Mouse (Mus musculus): ENCODE measurements around the gene Mest. TPM values are rescaled to one million over a fixed set of nuclear protein-coding genes. Genes with fewer than 3 reads are reported as not detected.

The Mest gene
- polyA plus RNA-seq, 1 experiment from 2014 or later = 2,705 TPM

DNA sequence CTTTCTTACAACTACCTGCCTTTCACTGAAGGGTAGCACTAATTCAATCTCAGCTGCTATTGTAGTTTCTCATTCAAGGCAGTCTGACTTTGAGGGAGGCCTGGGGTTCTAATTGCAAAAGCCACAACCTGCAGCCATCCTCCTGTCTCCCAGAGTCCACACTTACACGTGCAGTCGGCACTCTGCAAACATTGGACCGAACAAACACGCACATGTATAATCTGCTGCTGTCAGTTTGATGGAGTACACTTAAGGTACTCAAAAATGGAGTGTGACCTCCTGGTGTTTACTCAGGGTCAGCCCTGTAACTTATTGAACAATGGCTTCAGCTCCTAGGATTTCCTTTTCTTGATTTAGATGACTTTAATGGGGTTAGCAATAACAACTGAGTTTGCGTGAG is 43.8 kb upstream of the Mest start:
- H3K27me3 ChIP-seq (ENCODE audit: control insufficient read depth, insufficient read depth, low read length) = no peaks in the 10 kb centered on the region
- H3K9ac ChIP-seq (ENCODE audit: low read length) = no peak overlapping the region
- no peaks in the 10 kb centered on the region for H3K9me3 ChIP-seq (ENCODE audit: control insufficient read depth, low read length)
- no peaks in the 10 kb centered on the region for H3K36me3 ChIP-seq (ENCODE audit: control insufficient read depth, insufficient read depth, low read length)
- no peak for ATAC-seq (ENCODE audit: insufficient number of reproducible peaks, insufficient read depth, low FRiP score, low read depth)
- no peak overlapping the region for H3K27ac ChIP-seq (replicated peaks in 1 of 2; ENCODE audit: control insufficient read depth in 1 of 2, insufficient read depth in 1 of 2, low read depth in 2 of 2, low read length in 2 of 2)
- peaks cover 12 to 19% of the 10 kb centered on the region in 2 experiments for H3K4me1 ChIP-seq (ENCODE audit: control insufficient read depth in 2 of 2, insufficient read depth in 2 of 2, low read length in 2 of 2)
- WGBS = 43% methylated on average over 5 of the region's 5 CpGs
- no peak overlapping the region for H3K4me2 ChIP-seq (ENCODE audit: low read length)
- no peak overlapping the region for H3K4me3 ChIP-seq (ENCODE audit: control insufficient read depth in 1 of 2, insufficient read depth in 1 of 2, low read depth in 1 of 2, low read length in 2 of 2)

DNA sequence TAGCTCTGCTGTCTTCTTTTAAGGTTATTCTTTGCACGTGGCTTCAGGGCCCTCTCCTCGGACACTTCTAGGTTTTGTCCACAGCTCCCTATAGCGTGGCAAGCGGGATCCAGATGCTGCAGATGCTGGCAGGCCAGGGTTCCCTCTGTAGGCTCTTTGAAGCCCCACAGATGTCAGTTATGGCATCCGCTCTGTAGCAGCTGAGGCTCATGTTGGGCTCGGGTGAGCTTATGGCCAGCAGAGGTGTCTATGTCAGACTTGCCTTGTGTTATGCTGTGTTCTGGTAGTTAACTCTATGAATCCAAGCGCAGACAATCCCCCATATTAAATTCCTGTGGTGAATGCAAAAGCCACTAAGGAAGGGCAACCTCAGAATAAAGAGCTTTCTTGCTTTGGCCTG is 42.9 kb upstream of the Mest start:
- H3K9ac ChIP-seq (ENCODE audit: low read length) = no peak overlapping the region
- 78% methylated on average over 7 of the region's 7 CpGs for WGBS
- no peak overlapping the region for H3K4me3 ChIP-seq (ENCODE audit: control insufficient read depth in 1 of 2, insufficient read depth in 1 of 2, low read depth in 1 of 2, low read length in 2 of 2)
- H3K9me3 ChIP-seq (ENCODE audit: control insufficient read depth, low read length) = no peaks in the 10 kb centered on the region
- H3K36me3 ChIP-seq (ENCODE audit: control insufficient read depth, insufficient read depth, low read length) = no peaks in the 10 kb centered on the region
- no peaks in the 10 kb centered on the region for H3K27me3 ChIP-seq (ENCODE audit: control insufficient read depth, insufficient read depth, low read length)
- no peak for ATAC-seq (ENCODE audit: insufficient number of reproducible peaks, insufficient read depth, low FRiP score, low read depth)
- no peak overlapping the region for H3K27ac ChIP-seq (replicated peaks in 1 of 2; ENCODE audit: control insufficient read depth in 1 of 2, insufficient read depth in 1 of 2, low read depth in 2 of 2, low read length in 2 of 2)
- H3K4me2 ChIP-seq (ENCODE audit: low read length) = no peak overlapping the region
- peaks cover 9 to 10% of the 10 kb centered on the region in 2 experiments for H3K4me1 ChIP-seq (ENCODE audit: control insufficient read depth in 2 of 2, insufficient read depth in 2 of 2, low read length in 2 of 2)

DNA sequence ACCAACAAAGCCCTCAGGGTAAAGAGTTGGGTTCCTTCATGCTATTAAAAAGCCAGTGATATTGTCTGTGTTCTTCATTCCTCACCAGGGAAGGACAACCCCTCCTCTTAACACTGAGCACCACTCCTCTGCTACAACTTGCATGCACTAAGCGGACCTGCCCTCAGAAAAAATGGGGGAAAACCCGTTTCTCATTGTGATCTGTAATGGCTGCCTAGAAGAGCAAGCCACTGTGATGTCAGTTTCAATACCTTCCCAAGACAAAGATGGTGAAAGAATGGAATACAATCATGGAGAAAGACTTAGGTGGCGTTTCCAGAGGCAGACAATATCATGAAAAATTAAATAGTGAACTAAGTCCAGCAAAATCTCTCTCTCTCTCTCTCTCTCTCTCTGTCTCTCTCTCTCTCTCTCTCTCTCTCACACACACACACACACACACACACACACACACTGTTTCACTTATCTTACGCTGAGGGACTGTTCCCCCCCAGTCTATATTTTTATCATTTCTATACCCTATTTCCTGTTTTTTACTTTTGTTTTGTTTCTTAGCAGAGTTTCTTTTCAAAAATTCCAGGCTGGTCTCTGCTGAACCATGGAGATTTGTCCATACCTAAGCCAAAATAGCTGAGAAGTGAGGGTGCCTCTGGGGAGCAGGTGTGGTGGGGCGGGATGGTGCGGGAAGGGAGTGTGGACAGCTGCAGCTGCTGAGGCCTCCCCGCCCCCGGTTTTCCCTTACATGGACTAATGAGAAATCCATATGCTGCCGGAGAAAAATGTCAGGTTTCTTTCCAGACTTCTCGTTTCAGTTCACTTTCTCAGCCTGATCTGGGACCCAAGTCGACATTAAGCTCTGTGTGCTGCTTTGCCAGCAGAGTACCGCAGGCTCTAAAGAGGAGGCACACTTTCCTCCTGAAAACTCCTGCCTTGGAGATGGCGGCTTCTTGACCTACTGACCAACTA is 41.1 kb upstream of the Mest start:
- ATAC-seq (ENCODE audit: insufficient number of reproducible peaks, insufficient read depth, low FRiP score, low read depth) = no peak; the same call in 1 of the 2 replicates

DNA sequence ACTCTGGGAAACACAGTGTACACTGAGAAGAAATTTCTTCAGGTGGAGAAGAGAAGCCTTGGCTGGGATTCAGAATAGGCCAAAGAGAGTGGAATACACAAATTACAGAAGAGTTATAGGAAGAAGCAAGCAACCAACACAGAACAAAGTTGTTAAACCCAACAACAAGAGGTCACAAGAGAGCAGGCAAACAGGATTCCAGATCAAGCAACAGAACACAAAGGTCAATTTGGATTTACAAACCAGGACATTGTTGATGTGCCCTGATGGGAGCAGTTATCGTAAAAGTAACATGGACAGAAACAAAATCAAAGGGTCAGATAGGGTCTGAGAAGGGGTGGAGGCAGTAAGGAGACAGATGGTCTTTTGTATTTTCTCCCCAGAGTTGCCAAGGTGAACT is 38.8 kb upstream of the Mest start:
- Histone ChIP-seq H3K36me3 (ENCODE audit: control insufficient read depth, insufficient read depth, low read length) (no peaks in the 10 kb centered on the region), H3K27me3 (ENCODE audit: control insufficient read depth, insufficient read depth, low read length) (no peaks in the 10 kb centered on the region), H3K27ac (replicated peaks in 1 of 2; ENCODE audit: control insufficient read depth in 1 of 2, insufficient read depth in 1 of 2, low read depth in 2 of 2, low read length in 2 of 2) (no peak overlapping the region), H3K9me3 (ENCODE audit: control insufficient read depth, low read length) (no peaks in the 10 kb centered on the region), H3K4me3 (ENCODE audit: control insufficient read depth in 1 of 2, insufficient read depth in 1 of 2, low read depth in 1 of 2, low read length in 2 of 2) (no peak overlapping the region), H3K9ac (ENCODE audit: low read length) (no peak overlapping the region), H3K4me2 (ENCODE audit: low read length) (no peak overlapping the region), H3K4me1 (ENCODE audit: control insufficient read depth in 2 of 2, insufficient read depth in 2 of 2, low read length in 2 of 2) (peaks cover 2% of the 10 kb centered on the region in 2 experiments; a peak in 2 of 4 replicates)
- WGBS = 88% methylated on average over 1 of the region's 1 CpGs
- no peak for ATAC-seq (ENCODE audit: insufficient number of reproducible peaks, insufficient read depth, low FRiP score, low read depth)

More for the DNA sequence above, 41.1 kb upstream of the Mest start:
- Histone ChIP-seq H3K36me3 (ENCODE audit: control insufficient read depth, insufficient read depth, low read length) (no peaks in the 10 kb centered on the region), H3K27ac (replicated peaks in 1 of 2; ENCODE audit: control insufficient read depth in 1 of 2, insufficient read depth in 1 of 2, low read depth in 2 of 2, low read length in 2 of 2) (peak overlapping the region; percentile 46 to 61), H3K27me3 (ENCODE audit: control insufficient read depth, insufficient read depth, low read length) (no peaks in the 10 kb centered on the region), H3K4me1 (ENCODE audit: control insufficient read depth in 2 of 2, insufficient read depth in 2 of 2, low read length in 2 of 2) (peaks cover 5 to 8% of the 10 kb centered on the region in 2 experiments; a peak in 2 of 4 replicates), H3K4me2 (ENCODE audit: low read length) (no peak overlapping the region), H3K9me3 (ENCODE audit: control insufficient read depth, low read length) (no peaks in the 10 kb centered on the region), H3K9ac (ENCODE audit: low read length) (no peak overlapping the region), H3K4me3 (ENCODE audit: control insufficient read depth in 1 of 2, insufficient read depth in 1 of 2, low read depth in 1 of 2, low read length in 2 of 2) (no peak overlapping the region)
- WGBS = 67% methylated on average over 13 of the region's 13 CpGs

DNA sequence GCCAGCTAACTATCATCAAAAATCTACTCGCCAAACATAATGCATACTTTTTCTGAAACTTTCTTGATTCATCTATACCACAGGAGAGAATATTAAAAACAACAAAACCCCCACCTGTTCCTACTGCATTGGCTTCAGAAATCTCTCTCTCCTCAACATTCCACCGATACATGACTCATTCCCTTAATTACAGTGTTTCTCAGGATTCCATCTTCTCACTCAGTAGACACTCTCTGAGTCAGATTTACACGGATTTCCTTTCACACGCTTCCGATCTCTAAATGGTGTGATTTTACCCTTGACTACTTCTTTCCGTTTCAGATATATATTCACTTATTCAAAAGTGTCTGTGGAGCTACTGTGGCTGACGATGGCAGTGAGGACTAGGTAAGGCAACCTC is 36.1 kb upstream of the Mest start:
- Histone ChIP-seq H3K27me3 (ENCODE audit: control insufficient read depth, insufficient read depth, low read length) (no peaks in the 10 kb centered on the region), H3K4me2 (ENCODE audit: low read length) (no peak overlapping the region), H3K4me1 (ENCODE audit: control insufficient read depth in 2 of 2, insufficient read depth in 2 of 2, low read length in 2 of 2) (peaks cover 0 to 2% of the 10 kb centered on the region in 2 experiments; a peak in 2 of 4 replicates), H3K4me3 (ENCODE audit: control insufficient read depth in 1 of 2, insufficient read depth in 1 of 2, low read depth in 1 of 2, low read length in 2 of 2) (no peak overlapping the region), H3K36me3 (ENCODE audit: control insufficient read depth, insufficient read depth, low read length) (no peaks in the 10 kb centered on the region), H3K27ac (replicated peaks in 1 of 2; ENCODE audit: control insufficient read depth in 1 of 2, insufficient read depth in 1 of 2, low read depth in 2 of 2, low read length in 2 of 2) (no peak overlapping the region), H3K9ac (ENCODE audit: low read length) (no peak overlapping the region), H3K9me3 (ENCODE audit: control insufficient read depth, low read length) (no peaks in the 10 kb centered on the region)
- ATAC-seq (ENCODE audit: insufficient number of reproducible peaks, insufficient read depth, low FRiP score, low read depth) = no peak
- WGBS = 79% methylated on average over 7 of the region's 7 CpGs

DNA sequence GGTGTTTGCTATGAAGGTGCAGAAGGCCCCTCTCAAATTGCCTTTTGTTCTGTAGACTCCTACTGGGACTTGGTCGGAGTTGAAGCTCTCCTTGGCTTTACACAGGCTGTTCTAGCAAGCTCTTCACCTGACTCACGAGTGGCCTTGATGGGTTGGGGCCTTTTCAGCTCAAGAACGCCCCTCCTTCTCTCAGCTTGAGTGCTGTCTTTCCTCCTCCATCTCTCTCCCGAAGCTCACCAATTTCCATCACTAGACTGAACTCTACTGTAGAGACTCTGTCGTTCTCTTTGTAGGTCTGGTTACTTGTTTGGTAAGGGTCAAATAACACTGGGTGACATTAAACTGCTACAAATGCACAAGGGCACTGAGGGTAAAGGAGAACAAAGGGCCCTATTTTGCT is 30.5 kb upstream of the Mest start:
- Histone ChIP-seq H3K27me3 (ENCODE audit: control insufficient read depth, insufficient read depth, low read length) (no peaks in the 10 kb centered on the region), H3K9ac (ENCODE audit: low read length) (peak overlapping the region; percentile 68), H3K4me3 (ENCODE audit: control insufficient read depth in 1 of 2, insufficient read depth in 1 of 2, low read depth in 1 of 2, low read length in 2 of 2) (peak overlapping the region; percentile 55 to 82), H3K36me3 (ENCODE audit: control insufficient read depth, insufficient read depth, low read length) (no peaks in the 10 kb centered on the region), H3K27ac (replicated peaks in 1 of 2; ENCODE audit: control insufficient read depth in 1 of 2, insufficient read depth in 1 of 2, low read depth in 2 of 2, low read length in 2 of 2) (peak overlapping the region; percentile 87 to 95), H3K4me2 (ENCODE audit: low read length) (peak overlapping the region; percentile 69), H3K4me1 (ENCODE audit: control insufficient read depth in 2 of 2, insufficient read depth in 2 of 2, low read length in 2 of 2) (peaks cover 6 to 8% of the 10 kb centered on the region in 2 experiments), H3K9me3 (ENCODE audit: control insufficient read depth, low read length) (no peaks in the 10 kb centered on the region)
- no peak for ATAC-seq (ENCODE audit: insufficient number of reproducible peaks, insufficient read depth, low FRiP score, low read depth)
- WGBS = 78% methylated on average over 5 of the region's 5 CpGs

DNA sequence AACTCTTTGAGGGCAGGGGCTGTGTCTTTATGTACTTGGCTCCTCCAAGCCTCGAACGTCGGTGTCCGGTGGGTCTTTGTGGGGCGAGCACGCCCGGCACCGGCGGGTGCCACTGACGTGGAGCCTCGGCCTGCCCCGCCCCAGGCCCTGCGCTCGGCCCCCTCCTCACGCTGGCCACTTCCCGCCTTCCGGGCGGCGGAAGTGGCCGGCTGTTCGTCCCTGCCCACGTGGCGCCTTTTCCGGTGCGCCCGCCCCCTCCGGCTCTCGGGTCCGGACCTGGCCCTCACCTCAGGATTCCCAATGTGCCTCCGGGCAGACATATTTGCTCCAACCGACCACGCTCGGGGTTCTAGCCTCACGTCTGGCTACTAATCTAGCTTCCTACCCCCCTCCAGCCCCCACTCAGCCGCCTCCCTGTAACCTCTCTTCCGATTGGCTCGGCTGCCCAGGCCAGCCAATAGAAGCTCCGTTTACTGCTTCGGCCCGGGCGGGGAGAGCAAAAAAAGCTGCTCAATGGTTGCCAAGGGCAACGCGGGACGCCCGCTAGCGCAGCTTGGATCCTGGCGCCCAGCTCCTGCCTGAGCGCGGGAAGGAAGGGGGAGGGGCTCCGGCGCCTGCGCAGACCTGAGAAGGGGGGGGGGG is 29.9 kb upstream of the Mest start, which contains the start of gene Cep41:
TSS of gene Cep41 (minus strand) at position 400 of the 642 bp plus-strand sequence.
- H3K4me3 ChIP-seq (ENCODE audit: control insufficient read depth in 1 of 2, insufficient read depth in 1 of 2, low read depth in 1 of 2, low read length in 2 of 2) = peak within 1 kb of the TSS; percentile 55 to 82
- no peaks in the 10 kb centered on the region for H3K36me3 ChIP-seq (ENCODE audit: control insufficient read depth, insufficient read depth, low read length)
- peak; percentile 95 for ATAC-seq (ENCODE audit: insufficient number of reproducible peaks, insufficient read depth, low FRiP score, low read depth)
- peak within 1 kb of the TSS; percentile 68 for H3K9ac ChIP-seq (ENCODE audit: low read length)
- H3K4me1 ChIP-seq (ENCODE audit: control insufficient read depth in 2 of 2, insufficient read depth in 2 of 2, low read length in 2 of 2) = peaks cover 8 to 11% of the 10 kb centered on the region in 2 experiments
- 2% methylated on average over 51 of the region's 52 CpGs for WGBS
- no peaks in the 10 kb centered on the region for H3K27me3 ChIP-seq (ENCODE audit: control insufficient read depth, insufficient read depth, low read length)
- H3K4me2 ChIP-seq (ENCODE audit: low read length) = peak within 1 kb of the TSS; percentile 69
- H3K9me3 ChIP-seq (ENCODE audit: control insufficient read depth, low read length) = no peaks in the 10 kb centered on the region
- H3K27ac ChIP-seq (replicated peaks in 1 of 2; ENCODE audit: control insufficient read depth in 1 of 2, insufficient read depth in 1 of 2, low read depth in 2 of 2, low read length in 2 of 2) = peak within 1 kb of the TSS; percentile 87 to 95
